Mouse (Mus musculus): ENCODE data around the gene Prokr1.
"Not testable (repeated sequence)": the region's sequence is repeated elsewhere in the genome, so short reads cannot be mapped to it uniquely, and the experiment has no call there.

Gene Prokr1

GRCm38 (mm10) chr6:87590394-87591281 is at the start of gene Prokr1:
Gene Prokr1, minus strand, starts transcription at chr6:87590743.
- in situ Hi-C loops (cut with MboI; ENCODE audit: unreplicated experiment in 2 of 2) = no loop called here

- in situ Hi-C loops (cut with MboI; ENCODE audit: unreplicated experiment in 2 of 2) = no loop called here
Observed at GRCm38 (mm10) chr6:87638134-87638660, 47.7 kb upstream of the Prokr1 start.

- in situ Hi-C loops (cut with MboI; ENCODE audit: unreplicated experiment in 2 of 2) = no loop called here
Observed at GRCm38 (mm10) chr6:87632176-87632575, 41.6 kb upstream of the Prokr1 start.

GRCm38 (mm10) chr6:87628936-87629335 is 38.4 kb upstream of the Prokr1 start:
- in situ Hi-C loops (cut with MboI; ENCODE audit: unreplicated experiment in 2 of 2) = not testable (repeated sequence)

GRCm38 (mm10) chr6:87623151-87623550 is 32.6 kb upstream of the Prokr1 start:
- in situ Hi-C loops (cut with MboI; ENCODE audit: unreplicated experiment in 2 of 2) = no loop called here

GRCm38 (mm10) chr6:87621281-87621680 is 30.7 kb upstream of the Prokr1 start:
- in situ Hi-C loops (cut with MboI; ENCODE audit: unreplicated experiment in 2 of 2) = no loop called here

- in situ Hi-C loops (cut with MboI; ENCODE audit: unreplicated experiment in 2 of 2) = no loop called here
Observed at GRCm38 (mm10) chr6:87618021-87618420, 27.5 kb upstream of the Prokr1 start.

- in situ Hi-C loops (cut with MboI; ENCODE audit: unreplicated experiment in 2 of 2) = no loop called here
Observed at GRCm38 (mm10) chr6:87615696-87616083, 25.1 kb upstream of the Prokr1 start.

- in situ Hi-C loops (cut with MboI; ENCODE audit: unreplicated experiment in 2 of 2) = no loop called here
Observed at GRCm38 (mm10) chr6:87614794-87615695, 24.5 kb upstream of the Prokr1 start.

GRCm38 (mm10) chr6:87599825-87600224 is 9.3 kb upstream of the Prokr1 start:
- in situ Hi-C loops (cut with MboI; ENCODE audit: unreplicated experiment in 2 of 2) = no loop called here

- in situ Hi-C loops (cut with MboI; ENCODE audit: unreplicated experiment in 2 of 2) = no loop called here
Observed at GRCm38 (mm10) chr6:87597116-87597833, 6.7 kb upstream of the Prokr1 start.

- in situ Hi-C loops (cut with MboI; ENCODE audit: unreplicated experiment in 2 of 2) = no loop called here
Observed at GRCm38 (mm10) chr6:87594188-87594587, 3.6 kb upstream of the Prokr1 start.

GRCm38 (mm10) chr6:87589718-87590393 is 687 bp downstream of the Prokr1 start:
- in situ Hi-C loops (cut with MboI; ENCODE audit: unreplicated experiment in 2 of 2) = no loop called here

- in situ Hi-C loops (cut with MboI; ENCODE audit: unreplicated experiment in 2 of 2) = no loop called here
Observed at GRCm38 (mm10) chr6:87583991-87584390, 6.6 kb downstream of the Prokr1 start.

GRCm38 (mm10) chr6:87583183-87583611 is 7.3 kb downstream of the Prokr1 start:
- in situ Hi-C loops (cut with MboI; ENCODE audit: unreplicated experiment in 2 of 2) = no loop called here

GRCm38 (mm10) chr6:87582456-87582855 is 8.1 kb downstream of the Prokr1 start:
- in situ Hi-C loops (cut with MboI; ENCODE audit: unreplicated experiment in 2 of 2) = no loop called here

GRCm38 (mm10) chr6:87581581-87581980 is 9.0 kb downstream of the Prokr1 start:
- in situ Hi-C loops (cut with MboI; ENCODE audit: unreplicated experiment in 2 of 2) = no loop called here

GRCm38 (mm10) chr6:87581071-87581470 is 9.5 kb downstream of the Prokr1 start:
- in situ Hi-C loops (cut with MboI; ENCODE audit: unreplicated experiment in 2 of 2) = no loop called here

- in situ Hi-C loops (cut with MboI; ENCODE audit: unreplicated experiment in 2 of 2) = no loop called here
Observed at GRCm38 (mm10) chr6:87578247-87578646, 12.3 kb downstream of the Prokr1 start.

All from v-Abl transformed pro-B cells (cell line).